Mouse (Mus musculus): ENCODE data around the gene Tpst1.
A peak's percentile ranks its signal among the peaks of the same experiment; 100 is the strongest.

The Tpst1 gene

DNA sequence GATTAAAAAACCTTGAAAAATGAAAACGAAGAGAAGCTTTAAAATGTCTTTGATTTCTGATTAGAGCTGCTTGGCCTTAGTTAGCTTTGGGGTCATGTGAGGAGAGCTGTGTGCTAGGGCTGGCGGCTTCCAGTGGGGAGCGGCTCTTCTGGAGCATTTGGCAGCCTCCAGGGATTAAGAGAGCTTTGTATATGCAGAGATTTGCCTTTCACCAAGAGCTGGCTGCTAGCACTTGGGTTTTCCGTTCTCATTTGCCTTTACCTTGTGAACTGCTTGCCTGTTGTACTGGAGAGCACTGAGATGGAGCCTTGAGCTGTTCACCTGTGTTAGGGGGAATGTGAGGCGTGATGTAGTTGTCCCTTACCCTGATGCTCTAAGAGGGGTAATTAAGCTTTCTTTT lies 20.6 kb upstream of the Tpst1 start:
- DNase-seq (ENCODE audit: extremely low read depth, low read depth, low spot score): no peak

DNA sequence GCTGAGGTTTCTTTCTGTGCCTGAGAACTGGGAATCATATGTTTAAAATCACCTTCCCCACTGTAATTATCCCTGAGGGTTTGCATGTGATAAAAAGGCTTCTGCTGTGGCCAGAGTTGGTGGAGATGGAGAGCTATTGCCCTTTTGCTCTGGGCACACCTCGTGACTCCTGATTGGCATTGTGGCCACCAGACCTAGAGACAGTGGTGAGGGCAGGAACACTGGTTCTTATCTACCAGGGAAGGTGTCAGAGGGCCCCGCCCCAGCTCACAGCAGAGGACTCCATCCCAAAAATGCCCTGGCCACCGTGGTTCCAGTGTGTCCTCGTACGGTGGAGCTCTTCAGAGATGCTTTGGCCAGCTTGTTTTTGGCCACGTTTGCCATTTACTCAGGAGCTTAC lies 20.2 kb upstream of the Tpst1 start:
- DNase-seq (ENCODE audit: extremely low read depth, low read depth, low spot score): no peak

DNA sequence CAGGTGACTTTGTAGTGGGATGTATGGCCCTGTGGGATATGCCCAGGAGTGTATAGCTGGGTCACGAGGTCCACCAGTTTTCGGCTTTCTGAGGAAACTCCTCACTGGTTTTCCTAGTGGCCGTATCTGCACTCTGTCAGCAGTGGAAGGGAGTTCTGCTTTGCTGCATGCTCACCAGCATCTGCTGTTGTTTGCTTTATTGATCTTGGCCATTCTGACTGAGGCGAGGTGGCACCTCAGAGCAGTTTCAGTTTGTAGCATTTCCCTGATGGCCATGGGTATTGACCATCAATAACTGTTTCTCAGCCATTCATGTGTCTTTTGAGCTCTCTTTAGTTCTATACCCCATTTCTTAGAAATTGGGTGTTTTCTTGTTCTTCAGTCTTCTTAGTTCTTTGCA lies 17.4 kb upstream of the Tpst1 start:
- DNase-seq (ENCODE audit: extremely low read depth, low read depth, low spot score): no peak

DNA sequence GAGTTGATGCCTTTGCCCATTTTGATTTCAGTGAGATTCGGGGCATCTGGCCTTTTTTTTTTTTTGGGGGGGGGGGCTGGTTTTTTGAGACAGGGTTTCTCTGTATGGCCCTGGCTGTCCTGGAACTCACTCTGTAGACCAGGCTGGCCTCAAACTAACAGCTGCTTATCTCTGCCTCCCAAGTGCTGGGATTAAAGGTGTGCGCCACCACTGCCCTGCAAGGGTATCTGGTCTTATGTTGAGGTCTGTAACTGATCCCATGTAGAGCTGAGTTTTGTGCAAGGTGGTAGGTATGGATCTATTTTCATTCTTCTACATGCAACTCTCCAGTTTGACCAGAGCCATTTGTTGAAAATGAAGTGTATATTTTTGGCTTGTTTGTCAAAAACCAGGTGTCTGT lies 16.8 kb upstream of the Tpst1 start:
- DNase-seq (ENCODE audit: extremely low read depth, low read depth, low spot score): no peak

DNA sequence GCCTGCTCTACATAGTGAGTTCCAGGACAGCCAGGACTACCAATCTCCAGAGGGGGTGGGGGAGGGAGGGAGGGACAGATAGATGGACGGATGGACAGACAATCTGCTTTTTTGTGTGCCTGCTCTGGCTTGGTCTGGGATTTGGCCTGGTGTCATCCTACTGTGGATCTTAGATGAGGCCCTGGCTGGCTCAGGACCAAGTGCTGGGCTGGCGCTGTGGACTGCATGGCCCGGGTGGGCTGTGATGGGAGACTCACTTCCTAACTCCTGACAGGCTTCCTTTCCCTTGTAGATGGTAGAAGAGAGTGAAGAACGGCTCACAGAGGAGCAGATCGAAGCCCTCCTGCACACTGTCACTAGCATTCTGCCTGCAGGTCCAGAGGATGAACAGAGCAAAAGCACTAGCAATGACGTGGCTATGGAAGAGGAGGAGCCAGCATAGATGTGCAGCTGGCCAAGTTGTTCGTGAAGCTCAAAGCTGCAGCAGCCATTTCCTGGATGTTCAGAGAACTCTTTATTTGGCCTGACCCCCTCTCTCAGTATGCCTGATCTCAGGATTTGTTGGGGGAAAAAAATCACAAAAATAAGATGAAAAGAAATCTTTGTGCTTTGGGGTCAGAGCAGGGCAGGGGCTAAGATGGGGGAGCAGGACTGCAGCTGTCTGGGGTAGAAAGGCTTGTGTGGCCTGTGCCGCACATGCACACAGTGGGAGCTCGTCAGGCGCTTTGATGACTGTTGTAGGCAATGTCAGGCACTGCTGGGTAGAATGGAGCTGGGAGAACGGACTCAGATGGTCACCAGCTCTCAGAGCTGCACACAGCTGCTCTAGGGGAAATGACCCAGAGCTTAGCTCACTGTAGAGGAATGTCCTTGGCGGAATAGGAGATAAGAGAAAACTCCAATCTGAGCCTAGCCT lies 13.5 kb upstream of the Tpst1 start:
- no peak for DNase-seq (ENCODE audit: extremely low read depth, low read depth, low spot score)

DNA sequence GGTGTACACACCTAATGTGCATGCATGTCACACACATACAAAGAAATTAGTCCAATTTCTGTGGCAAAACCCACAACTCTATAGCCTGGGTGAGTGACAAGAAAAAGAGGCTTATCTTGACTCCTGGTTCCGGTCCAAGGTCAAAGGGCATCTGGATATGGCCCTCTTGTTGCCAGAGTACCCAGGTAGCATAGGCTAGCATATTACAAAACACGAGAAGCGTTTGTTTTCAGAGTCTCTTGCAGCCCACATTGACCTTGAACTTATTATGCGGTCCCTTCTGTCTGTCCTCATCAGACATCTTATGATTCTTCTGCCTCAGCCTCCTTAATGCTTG lies 12.8 kb upstream of the Tpst1 start:
- DNase-seq (ENCODE audit: extremely low read depth, low read depth, low spot score): no peak

DNA sequence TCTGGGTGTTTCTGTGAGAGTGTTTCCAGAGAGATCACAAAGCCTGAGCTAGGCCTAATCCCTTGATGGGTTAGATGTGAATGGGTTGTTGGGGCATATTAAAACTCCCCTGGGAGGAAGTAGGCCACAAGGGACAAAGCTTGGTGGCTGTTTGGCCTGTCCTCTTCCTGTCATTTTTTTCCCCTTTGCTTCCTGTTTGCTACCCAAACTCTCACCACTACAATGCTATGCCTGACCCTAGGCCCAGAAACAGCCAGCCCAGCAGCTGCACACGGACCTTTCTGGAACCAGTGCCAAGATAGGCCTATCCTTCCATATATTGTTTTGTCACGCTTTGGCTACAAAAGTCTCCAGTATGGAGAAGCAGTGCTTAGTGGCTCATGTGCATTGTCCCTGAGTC lies 11.0 kb upstream of the Tpst1 start:
- no peak for DNase-seq (ENCODE audit: extremely low read depth, low read depth, low spot score)

DNA sequence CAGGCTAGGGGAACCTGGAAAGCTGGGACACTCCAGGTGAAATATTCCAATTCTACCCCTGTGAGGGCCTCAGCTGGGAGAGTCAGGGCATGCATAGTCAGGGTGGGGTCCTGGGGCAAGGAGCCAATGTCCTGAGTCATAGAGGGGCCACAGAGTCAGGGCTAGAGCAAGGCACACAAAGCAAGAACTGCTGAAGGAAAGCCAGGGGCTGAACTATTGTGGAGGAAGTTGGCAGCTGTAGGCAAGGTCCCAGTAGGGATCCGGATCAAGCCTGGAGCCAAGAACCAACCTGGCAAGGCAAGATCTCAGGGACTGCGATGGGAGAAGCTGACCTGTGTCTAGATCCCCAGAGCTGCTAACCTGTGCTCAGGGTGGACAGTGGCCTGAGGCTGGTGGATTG lies 9.4 kb upstream of the Tpst1 start:
- DNase-seq (ENCODE audit: extremely low read depth, low read depth, low spot score): no peak

DNA sequence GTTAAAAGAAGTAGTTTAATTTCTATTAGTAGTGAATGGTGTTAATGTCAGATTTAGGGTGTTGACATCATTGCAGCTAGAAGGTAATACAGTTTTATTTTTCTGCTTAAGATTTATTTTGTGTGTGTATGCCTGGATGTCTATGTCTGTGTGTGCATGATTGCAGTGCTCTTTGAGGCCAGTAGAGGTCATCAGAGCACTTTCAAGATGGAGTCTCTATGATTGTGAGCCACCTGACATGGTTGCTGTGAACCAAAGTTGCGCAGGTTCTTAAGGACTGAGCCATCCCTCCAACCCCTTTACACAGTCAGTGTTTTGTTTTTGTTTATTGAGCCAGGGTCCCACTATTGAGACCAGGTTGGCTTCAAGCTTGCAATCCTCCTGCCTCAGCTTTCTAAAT lies 7.5 kb upstream of the Tpst1 start:
- DNase-seq (ENCODE audit: extremely low read depth, low read depth, low spot score): no peak

DNA sequence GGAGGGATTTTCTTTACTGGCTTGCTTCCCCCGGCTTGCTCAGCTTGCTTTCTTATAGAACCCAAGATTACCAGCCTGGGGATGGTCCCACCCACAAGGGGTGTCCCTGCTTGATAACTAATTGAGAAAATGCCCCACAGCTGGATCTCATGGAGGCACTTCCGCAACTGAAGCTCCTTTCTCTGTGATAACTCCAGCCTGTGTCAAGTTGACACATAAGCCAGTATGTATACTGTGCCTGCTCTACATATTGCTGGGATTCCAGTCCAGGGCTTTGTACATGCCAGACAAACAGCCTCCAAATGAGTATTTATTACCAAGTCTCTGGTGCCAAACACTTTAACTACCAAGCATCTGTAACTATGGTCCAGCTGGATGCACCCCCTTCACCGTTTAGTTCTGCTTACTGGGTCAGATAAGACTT lies 5.3 kb upstream of the Tpst1 start:
- no peak for DNase-seq (ENCODE audit: extremely low read depth, low read depth, low spot score)

DNA sequence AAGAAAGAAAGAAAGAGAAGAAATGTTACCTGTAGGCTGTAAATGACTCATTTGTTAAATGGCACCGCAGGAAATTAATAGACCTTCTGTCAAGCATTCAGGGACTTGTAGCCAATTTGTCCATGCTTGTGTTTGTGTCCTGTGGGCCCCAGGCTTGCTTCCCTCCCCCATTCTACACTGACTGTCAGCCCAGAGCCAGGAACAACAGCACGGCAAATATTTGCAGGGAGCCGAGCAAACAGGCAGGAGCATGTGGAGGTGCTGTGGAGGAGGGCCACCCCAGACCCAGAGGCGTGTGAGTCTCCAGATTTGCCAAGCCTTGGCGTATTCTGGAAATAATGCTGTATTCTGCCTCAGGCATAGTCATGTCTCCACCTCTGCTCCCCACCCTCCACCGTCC lies 1.4 kb downstream of the Tpst1 start:
- DNase-seq (ENCODE audit: extremely low read depth, low read depth, low spot score): peak; percentile 42

DNA sequence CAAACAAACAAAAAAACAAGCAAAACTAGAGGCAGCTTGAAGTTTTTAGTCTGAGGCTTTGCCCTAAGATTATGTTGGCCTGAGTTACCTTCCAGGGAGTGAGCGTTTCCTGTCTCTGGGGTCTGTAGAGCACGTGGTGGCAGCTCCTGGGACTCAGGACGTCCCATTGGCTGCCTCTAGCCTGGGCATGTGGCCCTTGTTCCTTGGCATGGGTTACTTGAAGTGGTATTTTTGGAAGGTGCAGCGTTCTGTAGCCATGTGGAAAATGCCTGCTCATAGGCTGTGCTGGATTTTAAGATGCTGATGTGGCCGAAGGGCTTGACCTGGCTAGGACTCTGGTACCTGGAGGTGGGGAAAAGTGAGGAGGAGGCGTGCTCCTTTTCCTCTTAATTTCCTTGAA lies 3.3 kb downstream of the Tpst1 start:
- DNase-seq (ENCODE audit: extremely low read depth, low read depth, low spot score): peak; percentile 37

DNA sequence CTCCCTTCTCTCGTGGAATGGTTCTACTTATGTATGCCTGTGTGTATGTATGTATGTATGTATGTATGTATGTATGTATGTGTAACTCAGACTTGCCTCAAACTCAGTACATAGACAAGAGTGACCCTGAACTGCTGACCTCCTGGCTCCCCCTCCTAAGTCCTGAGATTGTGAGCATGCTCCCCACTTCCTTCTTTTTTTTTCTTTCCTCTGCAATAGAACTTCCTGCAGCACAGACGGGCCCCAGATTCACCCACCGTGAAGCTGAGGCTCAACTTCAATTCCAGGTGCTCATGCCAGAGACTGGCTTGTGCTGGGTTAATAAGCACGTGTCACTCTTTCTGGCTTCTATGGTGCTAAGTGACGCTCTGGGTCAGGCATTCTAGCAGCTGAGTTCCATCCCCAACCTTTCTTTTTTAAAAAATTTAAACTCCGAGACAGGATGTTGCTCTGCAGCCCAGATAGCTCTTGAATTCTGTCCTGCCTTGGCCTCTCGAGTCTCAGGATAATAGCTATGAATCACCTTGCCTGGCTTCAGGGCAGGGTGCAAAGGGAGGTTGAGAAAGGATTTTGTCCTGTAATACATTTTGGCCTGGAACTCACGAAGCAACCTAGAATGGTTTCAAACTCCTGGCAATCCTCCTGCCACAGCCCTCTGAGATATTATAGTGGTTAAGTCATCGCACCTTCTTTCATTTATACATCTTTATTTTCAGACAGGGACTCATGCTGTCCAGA lies 5.1 kb downstream of the Tpst1 start:
- peak; percentile 55 for DNase-seq (ENCODE audit: extremely low read depth, low read depth, low spot score)

DNA sequence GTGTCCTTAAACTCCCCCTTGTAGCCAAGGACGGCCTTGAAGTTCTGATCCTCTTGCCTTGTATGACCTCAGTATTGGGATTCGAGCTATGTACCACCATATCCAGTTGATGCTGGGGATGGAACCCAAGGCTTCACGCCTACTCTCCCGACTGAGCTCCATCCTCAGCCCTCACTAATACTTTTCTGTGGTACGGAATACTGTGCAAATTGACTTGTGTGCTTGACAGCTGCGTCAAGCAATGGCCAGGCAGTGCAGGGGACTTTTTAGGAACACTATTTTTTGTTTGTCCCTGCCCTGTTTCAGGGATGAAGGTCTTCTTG lies 5.7 kb downstream of the Tpst1 start:
- DNase-seq (ENCODE audit: extremely low read depth, low read depth, low spot score): no peak

DNA sequence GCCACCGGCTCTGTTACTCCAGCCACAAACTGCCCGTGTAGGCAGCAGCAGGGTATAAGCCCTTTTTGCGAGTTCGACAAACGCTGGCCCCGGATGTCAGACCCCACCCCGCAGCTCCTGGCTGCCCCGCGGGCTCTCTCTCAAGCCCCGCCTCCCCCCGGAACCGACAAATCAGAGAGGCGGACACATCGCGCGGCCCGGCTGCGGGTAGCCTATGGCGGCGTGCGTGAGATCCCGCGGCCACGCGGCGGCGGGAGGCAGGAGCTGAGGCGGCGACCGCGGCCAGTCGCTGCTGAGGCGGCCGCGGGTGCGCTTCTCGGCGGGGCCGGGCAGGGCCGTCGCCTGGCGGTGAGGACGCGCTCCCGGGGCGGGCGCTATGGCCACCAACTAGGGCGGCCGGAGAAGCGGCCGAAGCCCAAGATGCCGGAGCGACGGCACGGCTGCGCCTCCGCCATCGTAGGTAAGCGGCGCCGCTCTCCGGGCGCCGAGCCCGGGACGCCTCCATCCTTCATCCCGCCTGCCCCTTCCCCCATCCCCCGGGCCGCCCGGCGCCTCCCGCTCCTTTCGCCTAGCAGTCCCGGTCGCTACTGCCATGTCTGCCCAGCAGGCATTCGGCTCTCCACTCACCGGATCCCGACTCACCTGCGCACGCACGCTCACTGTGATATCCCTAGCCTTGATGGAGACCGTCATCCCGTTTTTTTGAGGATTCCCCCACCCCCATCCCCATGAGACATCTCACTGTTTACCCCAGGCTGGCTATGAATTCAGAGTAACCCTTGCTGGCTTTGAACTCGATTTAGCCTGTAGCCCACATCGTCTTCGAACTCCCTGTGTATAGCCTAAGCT lies 6.3 kb downstream of the Tpst1 start:
- no peak for DNase-seq (ENCODE audit: extremely low read depth, low read depth, low spot score)

DNA sequence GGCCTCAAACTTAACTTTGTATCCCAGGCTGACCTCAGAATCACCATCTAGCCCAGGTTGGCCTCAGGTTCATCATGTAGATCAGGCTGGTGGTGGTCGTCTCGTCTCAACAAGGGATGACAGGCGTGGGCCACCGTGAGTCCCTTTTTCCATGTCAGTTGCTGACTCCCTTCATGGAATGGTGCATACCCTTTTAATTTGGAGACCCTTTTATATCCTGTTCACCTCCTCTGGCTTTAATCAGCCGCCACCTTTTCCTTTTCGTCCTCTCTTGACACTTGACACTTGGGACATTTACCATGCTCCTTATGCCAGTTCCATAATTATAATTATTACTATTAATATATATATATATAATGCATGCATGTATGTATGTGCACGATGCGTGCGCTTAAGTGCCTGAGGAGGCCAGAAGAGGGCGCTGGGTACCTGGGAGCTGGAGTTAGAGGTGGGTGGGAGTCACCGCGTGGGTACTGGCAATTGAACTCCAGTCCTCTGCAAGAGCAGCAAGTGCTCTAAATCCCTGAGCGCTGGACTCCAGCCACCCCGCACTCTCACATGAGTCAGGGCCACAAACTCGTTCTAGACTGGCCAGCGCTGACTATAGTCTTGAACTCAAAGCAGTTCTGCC lies 7.0 kb downstream of the Tpst1 start:
- DNase-seq (ENCODE audit: extremely low read depth, low read depth, low spot score): no peak

DNA sequence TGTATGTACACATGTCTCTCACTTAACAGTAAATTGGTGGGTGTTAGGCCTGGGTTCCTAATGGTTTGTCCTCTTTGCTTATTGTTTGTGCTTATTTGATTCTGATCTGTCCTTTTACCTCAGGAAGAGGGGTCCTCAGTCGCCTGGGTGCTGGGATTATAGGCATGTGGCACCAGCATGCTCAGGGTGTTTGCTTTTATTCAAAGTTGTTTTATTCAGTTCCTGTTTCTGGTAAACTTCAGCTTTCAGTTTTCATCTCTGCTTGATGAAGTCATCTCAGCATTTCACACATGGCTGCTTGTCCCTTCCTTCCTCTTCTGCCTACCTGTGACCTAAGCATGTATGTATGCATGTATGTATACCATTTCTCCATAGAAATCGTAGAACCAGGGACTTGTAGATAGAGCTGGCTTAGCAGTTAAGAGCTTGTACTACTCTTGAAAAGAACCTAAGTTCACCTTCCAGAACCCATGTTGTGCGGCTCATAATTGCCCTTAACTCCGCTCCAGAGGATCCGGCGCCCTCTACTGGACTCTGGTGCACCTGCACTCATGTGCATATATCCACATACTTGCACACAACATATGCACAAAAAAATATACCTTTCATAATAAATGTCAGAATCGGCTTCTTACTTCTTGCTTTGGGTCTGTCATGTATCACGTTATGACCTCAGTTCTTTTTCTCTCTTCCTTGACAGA lies 8.2 kb downstream of the Tpst1 start:
- DNase-seq (ENCODE audit: extremely low read depth, low read depth, low spot score): no peak

DNA sequence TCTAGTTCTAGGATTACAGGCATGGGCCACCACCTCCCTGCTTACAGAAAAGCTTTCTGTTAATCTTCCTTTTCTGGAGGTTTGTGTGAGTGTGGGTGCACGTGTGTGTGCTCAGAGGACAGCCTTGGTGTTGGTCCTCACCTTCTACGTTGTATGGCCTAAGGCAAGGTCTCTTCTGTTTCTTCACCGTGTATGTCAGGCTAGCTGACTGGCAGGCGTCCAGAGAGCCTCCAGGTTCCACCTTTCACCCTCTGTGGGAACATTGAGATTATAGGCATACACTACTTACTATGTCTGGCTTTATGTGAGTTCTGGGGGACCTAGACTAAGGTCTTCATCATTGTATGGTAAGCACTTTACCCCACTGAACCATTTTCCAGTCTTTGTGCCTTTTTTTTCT lies 9.3 kb downstream of the Tpst1 start:
- DNase-seq (ENCODE audit: extremely low read depth, low read depth, low spot score): peak; percentile 51

DNA sequence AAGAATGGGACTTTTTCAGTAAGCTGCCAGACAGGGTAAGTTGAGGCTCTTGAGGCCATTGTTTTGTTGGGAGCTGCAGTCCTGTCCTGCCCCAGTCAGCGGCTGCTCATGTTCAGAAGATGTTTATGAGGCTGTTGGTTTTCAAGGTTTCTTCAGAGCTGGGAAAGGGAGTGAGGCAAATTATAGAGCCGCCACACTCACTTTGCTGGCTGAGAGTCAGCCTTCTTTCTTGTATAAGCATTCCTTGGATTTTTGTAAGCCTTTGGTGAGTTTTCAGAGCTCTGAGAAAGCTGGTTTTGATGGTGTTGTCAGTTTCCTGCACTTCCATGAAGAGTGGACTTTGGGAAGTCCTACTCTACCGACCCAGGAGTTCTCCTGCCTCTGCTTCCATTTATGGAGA lies 11.1 kb downstream of the Tpst1 start:
- no peak for DNase-seq (ENCODE audit: extremely low read depth, low read depth, low spot score)

DNA sequence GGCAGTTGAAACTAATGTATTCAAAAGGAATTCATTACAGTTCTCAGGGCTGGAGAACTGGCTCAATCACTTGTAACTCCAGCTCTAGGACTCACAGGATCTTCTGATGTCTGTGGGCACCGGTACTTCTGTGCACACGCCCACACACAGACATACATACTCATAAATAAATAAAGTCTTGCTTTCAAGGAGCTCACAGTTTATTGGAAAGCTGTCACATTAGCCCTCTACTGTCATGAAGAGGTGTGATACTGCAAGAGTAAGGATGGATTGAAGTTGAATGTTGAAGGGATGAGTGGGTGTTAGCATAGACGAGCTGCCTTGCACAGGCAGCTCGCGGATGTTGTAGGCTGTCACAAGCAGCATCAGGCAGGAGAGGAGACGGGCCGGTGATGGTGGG lies 14.9 kb downstream of the Tpst1 start:
- no peak for DNase-seq (ENCODE audit: extremely low read depth, low read depth, low spot score)

DNA sequence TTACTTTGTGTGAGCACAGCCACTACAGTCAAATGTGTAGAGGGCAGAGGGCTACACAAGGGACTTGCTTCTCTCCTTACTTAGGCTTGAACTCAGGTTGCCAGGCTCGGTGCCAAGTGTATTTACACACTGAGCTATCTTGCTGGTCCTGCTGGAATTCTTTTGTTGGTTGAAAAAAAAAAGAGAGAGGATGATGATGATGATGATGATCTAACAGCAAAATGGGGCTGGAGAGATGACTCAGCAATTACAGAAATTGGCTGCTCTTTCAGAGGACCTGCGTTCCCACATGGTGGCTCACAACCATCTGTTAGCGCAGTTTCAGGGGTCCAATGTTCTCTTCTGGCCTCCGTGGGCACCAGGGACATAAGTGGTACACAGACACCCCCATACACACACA lies 15.5 kb downstream of the Tpst1 start:
- DNase-seq (ENCODE audit: extremely low read depth, low read depth, low spot score): no peak
